Mouse (Mus musculus): ENCODE results near the gene Frmd4b.

DNA sequence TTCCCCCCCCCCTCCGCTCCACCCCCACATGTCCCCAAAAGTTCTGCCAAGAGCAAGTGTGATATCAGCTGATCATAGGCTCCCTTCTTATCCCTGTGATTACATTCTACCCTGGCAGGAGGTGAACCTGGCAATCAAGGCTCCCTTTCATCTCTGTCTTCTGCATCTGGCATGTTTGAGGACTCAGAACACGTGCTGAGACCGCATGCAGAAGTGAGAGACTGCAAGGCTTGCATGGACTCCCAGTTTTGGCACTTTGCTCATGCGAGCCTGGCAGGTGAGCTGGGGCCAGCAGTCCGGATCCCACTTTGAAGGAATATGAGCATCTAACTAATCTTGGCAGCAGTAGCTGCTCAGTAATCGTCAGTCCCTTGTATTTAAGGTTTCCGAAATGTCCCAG, 39.1 kb downstream of the Frmd4b start:
- no peak for TF ChIP-seq POLR2A (IDR thresholded peaks at IDR 0.05; ENCODE audit: control insufficient read depth, extremely low read depth, insufficient read depth, low read length, poor library complexity)
- TF ChIP-seq CTCF (IDR thresholded peaks at IDR 0.05; ENCODE audit: borderline replicate concordance, control insufficient read depth, extremely low read depth, insufficient read depth, low read length, poor library complexity): no peak

All from thymus, adult 2 months (tissue).